Mouse (Mus musculus) lung, adult 2 months (tissue): ENCODE data around the gene Aaas.

Experiments
- CTCF ChIP-seq: fragments of 200-500 bp; IDR thresholded peaks from 2 replicates; pipeline ENCODE4 v1.5.1; 2011; ENCODE audit warnings: mild to moderate bottlenecking, low read length, control low read depth; ENCODE audit not compliant: insufficient read depth
- POLR2A ChIP-seq: fragments of 200-500 bp; IDR thresholded peaks from 2 replicates; pipeline ENCODE4 v1.6.1; 2011; ENCODE audit warnings: low read depth, mild to moderate bottlenecking, control low read depth, low read length, borderline replicate concordance; ENCODE audit errors: extremely low read depth

DNA sequence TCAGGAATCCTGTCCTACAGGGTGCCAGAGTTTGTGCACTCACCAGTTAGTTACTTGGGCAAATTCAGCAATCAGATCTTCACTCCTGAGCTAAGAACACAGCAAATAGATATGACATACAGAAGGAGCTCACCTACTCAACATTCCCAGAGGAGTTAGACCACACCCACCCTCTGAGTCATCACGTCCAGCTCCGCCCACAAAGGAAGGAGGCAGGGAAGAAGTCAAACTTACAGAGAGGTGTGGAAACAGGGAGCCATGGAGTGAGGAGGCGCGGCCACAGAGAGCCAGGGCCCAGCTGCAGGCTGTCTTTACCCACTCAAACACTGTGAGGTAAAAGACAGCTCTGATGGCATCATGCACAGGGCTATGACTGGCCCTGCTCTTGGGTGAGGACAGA, 4.1 kb downstream of the Aaas start:
- TF ChIP-seq CTCF (no peak), POLR2A (no peak)
